Mouse (Mus musculus): ENCODE measurements at regions not wholly inside any gene's neighbourhood (a gene's known extent, or its start where the extent isn't known, plus 50 kb on each side); places are given as distances from the start of the nearest gene placed in this dataset.
"Not testable (repeated sequence)": the region's sequence is repeated elsewhere in the genome, so short reads cannot be mapped to it uniquely, and the experiment has no call there.

GRCm38 (mm10) chr1:51572314-51573078 is 94.3 kb upstream of the Nabp1 start:
- Histone ChIP-seq H3K36me3 (ENCODE audit: control insufficient read depth, insufficient read depth, low read length) (no peaks in the 10 kb centered on the region), H3K9ac (ENCODE audit: low read depth, low read length) (no peak overlapping the region), H3K4me2 (replicated peaks; ENCODE audit: low read depth, low read length) (no peak overlapping the region), H3K27me3 (ENCODE audit: control insufficient read depth, insufficient read depth, low read length) (no peaks in the 10 kb centered on the region), H3K9me3 (ENCODE audit: control insufficient read depth, low read length) (no peaks in the 10 kb centered on the region; the same call in 1 of the 2 replicates), H3K27ac (ENCODE audit: low read depth, low read length) (no peak overlapping the region), H3K4me1 (ENCODE audit: control insufficient read depth, insufficient read depth, low read length) (no peaks in the 10 kb centered on the region), H3K4me3 (ENCODE audit: low read length) (no peak overlapping the region)
- WGBS, result 76% methylated on average over 8 of the region's 8 CpGs
- no peak for ATAC-seq (ENCODE audit: low FRiP score, low TSS enrichment)

- Histone ChIP-seq H3K4me1 (ENCODE audit: control insufficient read depth, insufficient read depth, low read length) (no peaks in the 10 kb centered on the region), H3K36me3 (ENCODE audit: control insufficient read depth, insufficient read depth, low read length) (no peaks in the 10 kb centered on the region), H3K4me2 (replicated peaks; ENCODE audit: low read depth, low read length) (no peak overlapping the region), H3K4me3 (ENCODE audit: low read length) (no peak overlapping the region), H3K9me3 (ENCODE audit: control insufficient read depth, low read length) (no peaks in the 10 kb centered on the region; the same call in 1 of the 2 replicates), H3K27me3 (ENCODE audit: control insufficient read depth, insufficient read depth, low read length) (no peaks in the 10 kb centered on the region), H3K27ac (ENCODE audit: low read depth, low read length) (no peak overlapping the region), H3K9ac (ENCODE audit: low read depth, low read length) (no peak overlapping the region)
- ATAC-seq (ENCODE audit: low FRiP score, low TSS enrichment), result no peak
- WGBS, result 94% methylated on average over 4 of the region's 4 CpGs
Observed at GRCm38 (mm10) chr1:51569625-51570024, 91.4 kb upstream of the Nabp1 start.

GRCm38 (mm10) chr1:51566170-51566649 is 88.0 kb upstream of the Nabp1 start:
- 60% methylated on average over 7 of the region's 7 CpGs for WGBS
- no peak overlapping the region for H3K27ac ChIP-seq (ENCODE audit: low read depth, low read length)
- H3K9me3 ChIP-seq (ENCODE audit: control insufficient read depth, low read length), result no peaks in the 10 kb centered on the region; the same call in 1 of the 2 replicates
- H3K36me3 ChIP-seq (ENCODE audit: control insufficient read depth, insufficient read depth, low read length), result no peaks in the 10 kb centered on the region
- no peak overlapping the region for H3K9ac ChIP-seq (ENCODE audit: low read depth, low read length)
- no peak for ATAC-seq (ENCODE audit: low FRiP score, low TSS enrichment)
- no peaks in the 10 kb centered on the region for H3K27me3 ChIP-seq (ENCODE audit: control insufficient read depth, insufficient read depth, low read length)
- no peak overlapping the region for H3K4me2 ChIP-seq (replicated peaks; ENCODE audit: low read depth, low read length)
- no peaks in the 10 kb centered on the region for H3K4me1 ChIP-seq (ENCODE audit: control insufficient read depth, insufficient read depth, low read length)
- no peak overlapping the region for H3K4me3 ChIP-seq (ENCODE audit: low read length)

GRCm38 (mm10) chr1:51556616-51557015 is 78.4 kb upstream of the Nabp1 start:
- 91% methylated on average over 4 of the region's 4 CpGs for WGBS
- H3K9ac ChIP-seq (ENCODE audit: low read depth, low read length); H3K4me3 ChIP-seq (ENCODE audit: low read length); H3K9me3 ChIP-seq (ENCODE audit: control insufficient read depth, low read length); H3K27ac ChIP-seq (ENCODE audit: low read depth, low read length); H3K27me3 ChIP-seq (ENCODE audit: control insufficient read depth, insufficient read depth, low read length); H3K4me2 ChIP-seq (replicated peaks; ENCODE audit: low read depth, low read length); ATAC-seq (ENCODE audit: low FRiP score, low TSS enrichment); H3K36me3 ChIP-seq (ENCODE audit: control insufficient read depth, insufficient read depth, low read length); H3K4me1 ChIP-seq (ENCODE audit: control insufficient read depth, insufficient read depth, low read length): not testable (repeated sequence)

GRCm38 (mm10) chr1:51553738-51554137 is 75.5 kb upstream of the Nabp1 start:
- H3K27me3 ChIP-seq (ENCODE audit: control insufficient read depth, insufficient read depth, low read length), result no peaks in the 10 kb centered on the region
- H3K36me3 ChIP-seq (ENCODE audit: control insufficient read depth, insufficient read depth, low read length), result no peaks in the 10 kb centered on the region
- H3K4me1 ChIP-seq (ENCODE audit: control insufficient read depth, insufficient read depth, low read length), result no peaks in the 10 kb centered on the region
- no peak overlapping the region for H3K9ac ChIP-seq (ENCODE audit: low read depth, low read length)
- 65% methylated on average over 6 of the region's 6 CpGs for WGBS
- H3K27ac ChIP-seq (ENCODE audit: low read depth, low read length), result no peak overlapping the region
- ATAC-seq (ENCODE audit: low FRiP score, low TSS enrichment), result no peak
- no peak overlapping the region for H3K4me2 ChIP-seq (replicated peaks; ENCODE audit: low read depth, low read length)
- no peak overlapping the region for H3K4me3 ChIP-seq (ENCODE audit: low read length)
- no peaks in the 10 kb centered on the region for H3K9me3 ChIP-seq (ENCODE audit: control insufficient read depth, low read length)

- H3K9ac ChIP-seq (ENCODE audit: low read depth, low read length), result no peak overlapping the region
- 56% methylated on average over 5 of the region's 5 CpGs for WGBS
- no peaks in the 10 kb centered on the region for H3K36me3 ChIP-seq (ENCODE audit: control insufficient read depth, insufficient read depth, low read length)
- H3K9me3 ChIP-seq (ENCODE audit: control insufficient read depth, low read length), result no peaks in the 10 kb centered on the region
- no peaks in the 10 kb centered on the region for H3K27me3 ChIP-seq (ENCODE audit: control insufficient read depth, insufficient read depth, low read length)
- no peak overlapping the region for H3K4me2 ChIP-seq (replicated peaks; ENCODE audit: low read depth, low read length)
- no peak for ATAC-seq (ENCODE audit: low FRiP score, low TSS enrichment)
- no peak overlapping the region for H3K27ac ChIP-seq (ENCODE audit: low read depth, low read length)
- no peaks in the 10 kb centered on the region for H3K4me1 ChIP-seq (ENCODE audit: control insufficient read depth, insufficient read depth, low read length)
- H3K4me3 ChIP-seq (ENCODE audit: low read length), result no peak overlapping the region
Observed at GRCm38 (mm10) chr1:51551624-51552023, 73.4 kb upstream of the Nabp1 start.

- 0 out of 2 replicates have a peak, but pooled peaks cover 5% of the 10 kb centered on the region for H3K4me1 ChIP-seq (ENCODE audit: control insufficient read depth, insufficient read depth, low read length)
- H3K27me3 ChIP-seq (ENCODE audit: control insufficient read depth, insufficient read depth, low read length), result no peaks in the 10 kb centered on the region
- H3K9me3 ChIP-seq (ENCODE audit: control insufficient read depth, low read length), result no peaks in the 10 kb centered on the region
- 93% methylated on average over 5 of the region's 5 CpGs for WGBS
- H3K4me2 ChIP-seq (replicated peaks; ENCODE audit: low read depth, low read length), result no peak overlapping the region
- no peak overlapping the region for H3K4me3 ChIP-seq (ENCODE audit: low read length)
- no peak overlapping the region for H3K9ac ChIP-seq (ENCODE audit: low read depth, low read length)
- ATAC-seq (ENCODE audit: low FRiP score, low TSS enrichment), result no peak
- no peak overlapping the region for H3K27ac ChIP-seq (ENCODE audit: low read depth, low read length)
- H3K36me3 ChIP-seq (ENCODE audit: control insufficient read depth, insufficient read depth, low read length), result no peaks in the 10 kb centered on the region
Observed at GRCm38 (mm10) chr1:51542801-51543200, 64.6 kb upstream of the Nabp1 start.

- no peak overlapping the region for H3K4me3 ChIP-seq (ENCODE audit: low read length)
- no peaks in the 10 kb centered on the region for H3K36me3 ChIP-seq (ENCODE audit: control insufficient read depth, insufficient read depth, low read length)
- ATAC-seq (ENCODE audit: low FRiP score, low TSS enrichment), result peak; percentile 62; the same call in 1 of the 2 replicates
- H3K27me3 ChIP-seq (ENCODE audit: control insufficient read depth, insufficient read depth, low read length), result no peaks in the 10 kb centered on the region
- no peaks in the 10 kb centered on the region for H3K9me3 ChIP-seq (ENCODE audit: control insufficient read depth, low read length)
- H3K27ac ChIP-seq (ENCODE audit: low read depth, low read length), result no peak overlapping the region
- H3K9ac ChIP-seq (ENCODE audit: low read depth, low read length), result no peak overlapping the region
- 61% methylated on average over 4 of the region's 4 CpGs for WGBS
- H3K4me2 ChIP-seq (replicated peaks; ENCODE audit: low read depth, low read length), result no peak overlapping the region
- 0 out of 2 replicates have a peak, but pooled peaks cover 5% of the 10 kb centered on the region for H3K4me1 ChIP-seq (ENCODE audit: control insufficient read depth, insufficient read depth, low read length)
Observed at GRCm38 (mm10) chr1:51539634-51540033, 61.4 kb upstream of the Nabp1 start.

- no peaks in the 10 kb centered on the region for H3K27me3 ChIP-seq (ENCODE audit: control insufficient read depth, insufficient read depth, low read length)
- no peak overlapping the region for H3K27ac ChIP-seq (ENCODE audit: low read depth, low read length)
- no peak overlapping the region for H3K4me3 ChIP-seq (ENCODE audit: low read length)
- H3K4me1 ChIP-seq (ENCODE audit: control insufficient read depth, insufficient read depth, low read length), result 0 out of 2 replicates have a peak, but pooled peaks cover 5% of the 10 kb centered on the region
- no peaks in the 10 kb centered on the region for H3K9me3 ChIP-seq (ENCODE audit: control insufficient read depth, low read length)
- 63% methylated on average over 2 of the region's 2 CpGs for WGBS
- no peak for ATAC-seq (ENCODE audit: low FRiP score, low TSS enrichment)
- no peak overlapping the region for H3K4me2 ChIP-seq (replicated peaks; ENCODE audit: low read depth, low read length)
- H3K9ac ChIP-seq (ENCODE audit: low read depth, low read length), result no peak overlapping the region
- no peaks in the 10 kb centered on the region for H3K36me3 ChIP-seq (ENCODE audit: control insufficient read depth, insufficient read depth, low read length)
Observed at GRCm38 (mm10) chr1:51538836-51539235, 60.6 kb upstream of the Nabp1 start.

Measured in kidney, embryonic 14.5 days (tissue).